Mouse (Mus musculus): Measurements from ENCODE around the gene Slc10a7.

DNA sequence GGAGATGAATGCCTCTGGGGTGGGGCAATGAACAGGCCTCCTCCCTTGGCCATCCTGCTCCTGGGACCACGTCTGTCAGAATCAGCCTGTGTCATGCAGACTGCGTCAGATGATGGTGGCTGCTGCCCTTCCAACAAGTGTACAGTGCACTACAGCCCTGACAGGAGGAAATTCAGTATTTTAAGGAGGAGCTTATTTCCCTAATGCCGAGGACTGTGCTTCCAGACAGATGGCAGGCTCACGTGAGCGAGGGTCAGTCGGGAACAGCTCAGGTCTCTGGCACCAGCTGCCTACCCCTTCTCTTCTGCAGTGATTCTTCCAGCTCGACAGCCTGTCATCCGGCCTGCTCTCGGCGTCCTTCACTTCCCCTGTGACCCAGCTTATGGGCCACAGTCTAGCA is 181.6 kb downstream of the Slc10a7 start:
- TF ChIP-seq CTCF (IDR thresholded peaks at IDR 0.05; ENCODE audit: low read depth, low read length) (no peak), POLR2A (IDR thresholded peaks at IDR 0.05; ENCODE audit: borderline replicate concordance, low read depth, low read length) (no peak)
